Comparison of ENCODE assay signal across 21 mouse cellular contexts in genomic region chr5:135691266-135691665, GRCm38 (mm10). TPM values are rescaled to one million over a fixed set of nuclear protein-coding genes. Genes with fewer than 3 reads are reported as not detected.
DNase-seq lines count a peak whose midpoint lies in the region; ATAC-seq and TF ChIP-seq lines count a peak whose summit lies in the region.
"Had no signal": no experiment of that assay in that cellular context is flagged by ENCODE, and none has a peak within 500 bp of the region (broad histone marks: within the 10 kb centered on the region; RNA-seq: fewer than 3 reads in every experiment).

No protein-coding gene starts in this region.

- TF ChIP-seq POLR2A in kidney, adult 2 months (IDR thresholded peaks at IDR 0.05; ENCODE audit: low read depth, low read length) = no peak

- no peaks in the 10 kb centered on the region for H3K36me3 ChIP-seq in kidney, adult 2 months (ENCODE audit: control insufficient read depth, insufficient read depth, low read length)
- H3K36me3 ChIP-seq in kidney, embryonic 16.5 days (ENCODE audit: insufficient read depth, low read length) = no peaks in the 10 kb centered on the region
- H3K36me3 ChIP-seq in lung, postnatal 0 days (ENCODE audit: insufficient read depth, low read length) = no peaks in the 10 kb centered on the region
- H3K36me3 ChIP-seq in liver, postnatal 0 days (replicated peaks; ENCODE audit: insufficient read depth, low read length) = no peaks in the 10 kb centered on the region; the same call in none of the 2 replicates
- H3K36me3 ChIP-seq in neural tube, embryonic 13.5 days = no peaks in the 10 kb centered on the region

- H3K27me3 ChIP-seq in kidney, adult 2 months (replicated peaks; ENCODE audit: control insufficient read depth, insufficient read depth, low read length) = no peaks in the 10 kb centered on the region
- no peaks in the 10 kb centered on the region for H3K27me3 ChIP-seq in kidney, embryonic 16.5 days (ENCODE audit: insufficient read depth, low read length)
- no peaks in the 10 kb centered on the region for H3K27me3 ChIP-seq in lung, postnatal 0 days (replicated peaks; ENCODE audit: insufficient read depth, low read length)
- H3K27me3 ChIP-seq in liver, postnatal 0 days (ENCODE audit: insufficient read depth, low read length) = no peaks in the 10 kb centered on the region
- no peaks in the 10 kb centered on the region for H3K27me3 ChIP-seq in neural tube, embryonic 13.5 days
- H3K27me3 ChIP-seq: embryonic facial prominence, embryonic 12.5 days; hindbrain, embryonic 12.5 days had no signal

- 56% methylated on average over 4 of the region's 4 CpGs for WGBS in kidney, adult 2 months
- WGBS in kidney, embryonic 16.5 days = 84% methylated on average over 4 of the region's 4 CpGs
- WGBS in lung, postnatal 0 days = 33% methylated on average over 4 of the region's 4 CpGs
- WGBS in liver, postnatal 0 days (ENCODE audit: insufficient replicate concordance) = 61% methylated on average over 4 of the region's 4 CpGs
- 88% methylated on average over 4 of the region's 4 CpGs for WGBS in neural tube, embryonic 13.5 days

- H3K4me2 ChIP-seq in kidney, embryonic 16.5 days (replicated peaks; ENCODE audit: low read depth, low read length) = no peak overlapping the region
- peak overlapping the region; percentile 83 for H3K4me2 ChIP-seq in lung, postnatal 0 days (replicated peaks; ENCODE audit: low read depth, low read length)
- peak overlapping the region; percentile 93 for H3K4me2 ChIP-seq in liver, postnatal 0 days (ENCODE audit: low read depth, low read length)
- H3K4me2 ChIP-seq in neural tube, embryonic 13.5 days = peak overlapping the region; percentile 98
- H3K4me2 ChIP-seq: embryonic facial prominence, embryonic 12.5 days had no signal

- no peak overlapping the region for H3K9ac ChIP-seq in kidney, embryonic 16.5 days (replicated peaks; ENCODE audit: low read length)
- H3K9ac ChIP-seq in lung, postnatal 0 days (replicated peaks; ENCODE audit: low read depth) = no peak overlapping the region
- peak overlapping the region; percentile 96 for H3K9ac ChIP-seq in liver, postnatal 0 days (replicated peaks)
- H3K9ac ChIP-seq in neural tube, embryonic 13.5 days = no peak overlapping the region
- H3K9ac ChIP-seq: embryonic facial prominence, embryonic 12.5 days; forebrain, postnatal 0 days; hindbrain, embryonic 12.5 days had no signal

- no peaks in the 10 kb centered on the region for H3K9me3 ChIP-seq in kidney, embryonic 16.5 days (ENCODE audit: low read length)
- H3K9me3 ChIP-seq in lung, postnatal 0 days (ENCODE audit: low read length) = no peaks in the 10 kb centered on the region
- no peaks in the 10 kb centered on the region for H3K9me3 ChIP-seq in liver, postnatal 0 days (ENCODE audit: low read length)
- H3K9me3 ChIP-seq in neural tube, embryonic 13.5 days = no peaks in the 10 kb centered on the region
- H3K9me3 ChIP-seq: embryonic facial prominence, embryonic 12.5 days; heart, embryonic 10.5 days; hindbrain, embryonic 12.5 days had no signal

- H3K4me1 ChIP-seq in kidney, adult 2 months (ENCODE audit: control insufficient read depth, insufficient read depth, low read length) = peaks cover 34% of the 10 kb centered on the region; the same call in 1 of the 2 replicates
- H3K4me1 ChIP-seq in kidney, embryonic 16.5 days (ENCODE audit: insufficient read depth, low read length) = peaks cover 25% of the 10 kb centered on the region
- peaks cover 11% of the 10 kb centered on the region; the same call in 1 of the 2 replicates for H3K4me1 ChIP-seq in lung, postnatal 0 days (ENCODE audit: insufficient read depth, low read depth, low read length)
- H3K4me1 ChIP-seq in liver, postnatal 0 days (ENCODE audit: insufficient read depth) = peaks cover 20% of the 10 kb centered on the region
- H3K4me1 ChIP-seq in neural tube, embryonic 13.5 days (replicated peaks) = peaks cover 28% of the 10 kb centered on the region

- no peak for TF ChIP-seq EP300 in lung, postnatal 0 days (IDR thresholded peaks at IDR 0.05)
- TF ChIP-seq EP300 in liver, postnatal 0 days (IDR thresholded peaks at IDR 0.05; ENCODE audit: low read depth) = no peak

- ATAC-seq in kidney, embryonic 16.5 days (ENCODE audit: low FRiP score, low TSS enrichment) = no peak
- no peak for ATAC-seq in lung, postnatal 0 days
- no peak for ATAC-seq in liver, postnatal 0 days
- no peak for ATAC-seq in neural tube, embryonic 13.5 days (ENCODE audit: low read depth)
- ATAC-seq: forebrain, postnatal 0 days had no signal

- peak overlapping the region; percentile 33; the same call in 1 of the 2 replicates for H3K27ac ChIP-seq in kidney, adult 2 months (ENCODE audit: insufficient read depth, low read depth, low read length)
- H3K27ac ChIP-seq in kidney, embryonic 16.5 days (ENCODE audit: low read length) = no peak overlapping the region
- H3K27ac ChIP-seq in lung, postnatal 0 days (ENCODE audit: low read length) = peak overlapping the region; percentile 39; the same call in 1 of the 2 replicates
- H3K27ac ChIP-seq in liver, postnatal 0 days (ENCODE audit: low read depth) = peak overlapping the region; percentile 98
- no peak overlapping the region for H3K27ac ChIP-seq in neural tube, embryonic 13.5 days (replicated peaks)
- H3K27ac ChIP-seq: embryonic facial prominence, embryonic 12.5 days; heart, embryonic 10.5 days; hindbrain, embryonic 12.5 days had no signal

- H3K4me3 ChIP-seq in kidney, adult 2 months (ENCODE audit: insufficient read depth, low read depth, low read length) = no peak overlapping the region
- H3K4me3 ChIP-seq in kidney, embryonic 16.5 days (ENCODE audit: low read length) = no peak overlapping the region
- no peak overlapping the region for H3K4me3 ChIP-seq in lung, postnatal 0 days (ENCODE audit: low read depth, low read length)
- no peak overlapping the region for H3K4me3 ChIP-seq in liver, postnatal 0 days (ENCODE audit: low read depth, low read length)
- H3K4me3 ChIP-seq in neural tube, embryonic 13.5 days = no peak overlapping the region
- H3K4me3 ChIP-seq: embryonic facial prominence, embryonic 12.5 days; heart, embryonic 10.5 days; hindbrain, embryonic 12.5 days had no signal

- no peak for TF ChIP-seq CTCF in kidney, adult 2 months (conservative IDR thresholded peaks at IDR 0.05; ENCODE audit: insufficient read depth, insufficient read length, low read depth, low read length)
- no peak for TF ChIP-seq CTCF in lung, postnatal 0 days (IDR thresholded peaks at IDR 0.05)
- TF ChIP-seq CTCF in liver, postnatal 0 days (IDR thresholded peaks at IDR 0.05; ENCODE audit: low read depth) = no peak

- no peak for DNase-seq in kidney, adult 2 months
- peak; percentile 50 for DNase-seq in lung, postnatal 0 days (ENCODE audit: low spot score)
- DNase-seq in lung, postnatal 14 days = no peak
- DNase-seq in liver, postnatal 0 days = no peak
- DNase-seq in heart, adult 8-10 months (ENCODE audit: low spot score) = no peak
- no peak for DNase-seq in embryo, embryonic 10.5 days (ENCODE audit: low spot score)
- DNase-seq: adrenal gland, adult 8-10 months; adrenal gland, postnatal 36 days; cerebellum, adult 11 months; cerebellum, adult 8-10 months; cerebellum, postnatal 14 days; forebrain, postnatal 0 days; gastrocnemius, postnatal 36 days; heart, adult 11 months; heart, postnatal 10 days; heart, postnatal 4 days had no signal

RNA-seq across cellular contexts. Expression of gene Por, which starts 21.4 kb away (rescaled TPM):
- polyA plus RNA-seq in kidney, adult 2 months (2012; rRNA removed) = 361 and 405 TPM in 2 replicates
- polyA plus RNA-seq in kidney, embryonic 16.5 days (2015; fragmentation: Nextera tagmentation; extraction: Ambion mirVana) = 106 and 107 TPM in 2 replicates
- 130 and 135 TPM in 2 replicates for polyA plus RNA-seq in lung, postnatal 0 days (2015; fragmentation: Nextera tagmentation; extraction: Ambion mirVana)
- polyA plus RNA-seq in liver, postnatal 0 days (2015; fragmentation: Nextera tagmentation; extraction: Ambion mirVana) = 302 and 303 TPM in 2 replicates
- 110 and 114 TPM in 2 replicates for polyA plus RNA-seq in neural tube, embryonic 13.5 days (2015; fragmentation: Nextera tagmentation; extraction: Ambion mirVana)
- total RNA-seq in heart, adult 8-10 months (2022) = 10 to 100 TPM; 71.5 to 84.8 (median 75.1) TPM

RNA-seq across cellular contexts. Expression of gene Tmem120a, which starts 53.0 kb away (rescaled TPM):
- 91.3 and 96.7 TPM in 2 replicates for polyA plus RNA-seq in kidney, adult 2 months (2012; rRNA removed)
- 74.7 and 75.4 TPM in 2 replicates for polyA plus RNA-seq in kidney, embryonic 16.5 days (2015; fragmentation: Nextera tagmentation; extraction: Ambion mirVana)
- polyA plus RNA-seq in lung, postnatal 0 days (2015; fragmentation: Nextera tagmentation; extraction: Ambion mirVana) = 44.0 and 45.2 TPM in 2 replicates
- polyA plus RNA-seq in liver, postnatal 0 days (2015; fragmentation: Nextera tagmentation; extraction: Ambion mirVana) = 80.8 and 82.7 TPM in 2 replicates
- 80.3 and 84.5 TPM in 2 replicates for polyA plus RNA-seq in neural tube, embryonic 13.5 days (2015; fragmentation: Nextera tagmentation; extraction: Ambion mirVana)
- 10 to 100 TPM; 14.9 to 19.0 (median 16.7) TPM for total RNA-seq in heart, adult 8-10 months (2022)

RNA-seq across cellular contexts. Expression of gene Rhbdd2, which starts 58.8 kb away (rescaled TPM):
- 50.9 and 56.5 TPM in 2 replicates for polyA plus RNA-seq in kidney, adult 2 months (2012; rRNA removed)
- polyA plus RNA-seq in kidney, embryonic 16.5 days (2015; fragmentation: Nextera tagmentation; extraction: Ambion mirVana) = 51.0 and 56.5 TPM in 2 replicates
- polyA plus RNA-seq in lung, postnatal 0 days (2015; fragmentation: Nextera tagmentation; extraction: Ambion mirVana) = 24.7 and 25.8 TPM in 2 replicates
- 22.6 and 28.3 TPM in 2 replicates for polyA plus RNA-seq in liver, postnatal 0 days (2015; fragmentation: Nextera tagmentation; extraction: Ambion mirVana)
- 69.0 and 82.2 TPM in 2 replicates for polyA plus RNA-seq in neural tube, embryonic 13.5 days (2015; fragmentation: Nextera tagmentation; extraction: Ambion mirVana)
- 10 to 100 TPM; 20.8 to 23.0 (median 22.1) TPM for total RNA-seq in heart, adult 8-10 months (2022)

Comparison
In these comparisons a context has a peak if more than half of its experiments do, and no peak if none do; other contexts are left out.
1. H3K27ac ChIP-seq: peak in kidney, adult 2 months (single experiment), lung, postnatal 0 days (single experiment) and liver, postnatal 0 days (single experiment); none in kidney, embryonic 16.5 days (single experiment) and neural tube, embryonic 13.5 days (single experiment).